Mouse (Mus musculus) liver, embryonic 15.5 days (tissue): Measurements from ENCODE around the gene Obscn. TPM values are rescaled to one million over a fixed set of nuclear protein-coding genes. Genes with fewer than 3 reads are reported as not detected.
"Not testable (repeated sequence)": the region's sequence is repeated elsewhere in the genome, so short reads cannot be mapped to it uniquely, and the experiment has no call there.

ENCODE experiments used
- ATAC-seq: fragments of 200-750 bp; cut with Nextera tagmentation; 2 replicates; pipeline ENCODE4 v1.8.0; 2017; ENCODE audit warnings: moderate number of reproducible peaks, mild to moderate bottlenecking, moderate library complexity; ENCODE audit not compliant: insufficient read depth
- H3K27ac ChIP-seq: fragments of 300-500 bp; sonication (generic); replicated peaks from 2 replicates; pipeline ENCODE4 v1.5.1; 2015; ENCODE audit warnings: mild to moderate bottlenecking, inconsistent platforms
- H3K27me3 ChIP-seq: fragments of 300-500 bp; sonication (generic); 2 replicates; pipeline ENCODE4 v1.6.1; 2015; ENCODE audit warnings: mild to moderate bottlenecking, inconsistent platforms
- H3K36me3 ChIP-seq: fragments of 300-500 bp; sonication (generic); replicated peaks from 2 replicates; pipeline ENCODE4 v1.6.1; 2015; ENCODE audit warnings: moderate library complexity, mild to moderate bottlenecking, inconsistent platforms
- H3K4me1 ChIP-seq: fragments of 300-500 bp; sonication (generic); replicated peaks from 2 replicates; pipeline ENCODE4 v1.6.1; 2015; ENCODE audit warnings: inconsistent platforms
- H3K4me2 ChIP-seq: fragments of 300-500 bp; sonication (generic); 2 replicates; pipeline ENCODE4 v1.6.1; 2015; ENCODE audit warnings: moderate library complexity, mild to moderate bottlenecking, inconsistent platforms
- H3K4me3 ChIP-seq: fragments of 300-500 bp; sonication (generic); replicated peaks from 2 replicates; pipeline ENCODE4 v1.5.1; 2015; ENCODE audit warnings: mild to moderate bottlenecking, inconsistent platforms
- H3K9ac ChIP-seq: fragments of 300-500 bp; sonication (generic); 2 replicates; pipeline ENCODE4 v1.6.1; 2015; ENCODE audit warnings: moderate library complexity, mild to moderate bottlenecking, inconsistent platforms
- H3K9me3 ChIP-seq: fragments of 300-500 bp; sonication (generic); replicated peaks from 2 replicates; pipeline ENCODE4 v1.6.1; 2016; ENCODE audit warnings: inconsistent platforms
- WGBS: fragments of 180-500 bp; shearing (Covaris S2); methylation state at CpG from one replicate; pipeline ENCODE4 v1.1.7; 2015; ENCODE audit warnings: mixed read lengths; ENCODE audit not compliant: insufficient replicate concordance; 5-methylcytosine and 5-hydroxymethylcytosine counted together
- polyA plus RNA-seq: library from polyadenylated mRNA; unstranded; fragments of >200 nt; fragmentation: Nextera tagmentation; extraction: Ambion mirVana; gene quantifications from 2 replicates; pipeline ENCODE4 v1.2.1, GENCODE M21; 2015

The Obscn gene
- polyA plus RNA-seq, 1 experiment from 2014 or later = 0.30 TPM

- H3K9ac ChIP-seq = peak overlapping the region; percentile 70
- peaks cover 33% of the 10 kb centered on the region for H3K27me3 ChIP-seq
- H3K9me3 ChIP-seq = no peaks in the 10 kb centered on the region
- H3K4me1 ChIP-seq = peaks cover 65% of the 10 kb centered on the region
- peak overlapping the region; percentile 75 for H3K4me3 ChIP-seq
- H3K27ac ChIP-seq = peak overlapping the region; percentile 100
- WGBS = 1% methylated on average over 40 of the region's 40 CpGs
- peaks cover 28% of the 10 kb centered on the region for H3K36me3 ChIP-seq
- H3K4me2 ChIP-seq = peak overlapping the region; percentile 95
- ATAC-seq = peak; percentile 90
Observed at GRCm38 (mm10) chr11:58959921-58960465, 176.2 kb downstream of the Obscn start.

GRCm38 (mm10) chr11:58959186-58959825, 176.9 kb downstream of the Obscn start:
- ATAC-seq = no peak
- H3K4me2 ChIP-seq = peak overlapping the region; percentile 95
- H3K27me3 ChIP-seq = peaks cover 33% of the 10 kb centered on the region
- H3K4me1 ChIP-seq = peaks cover 59% of the 10 kb centered on the region
- no peaks in the 10 kb centered on the region for H3K9me3 ChIP-seq
- WGBS = 16% methylated on average over 15 of the region's 15 CpGs
- peak overlapping the region; percentile 100 for H3K27ac ChIP-seq
- H3K9ac ChIP-seq = peak overlapping the region; percentile 70
- H3K36me3 ChIP-seq = peaks cover 28% of the 10 kb centered on the region
- peak overlapping the region; percentile 75 for H3K4me3 ChIP-seq

- no peaks in the 10 kb centered on the region for H3K9me3 ChIP-seq
- H3K27me3 ChIP-seq = peaks cover 25% of the 10 kb centered on the region
- peak overlapping the region; percentile 100 for H3K27ac ChIP-seq
- peak overlapping the region; percentile 75 for H3K4me3 ChIP-seq
- H3K36me3 ChIP-seq = peaks cover 28% of the 10 kb centered on the region
- H3K4me1 ChIP-seq = peaks cover 56% of the 10 kb centered on the region
- WGBS = 71% methylated on average over 6 of the region's 6 CpGs
- H3K4me2 ChIP-seq = peak overlapping the region; percentile 95
- no peak for ATAC-seq
- peak overlapping the region; percentile 70; the same call in 1 of the 2 replicates for H3K9ac ChIP-seq
Observed at GRCm38 (mm10) chr11:58958536-58958935, 177.7 kb downstream of the Obscn start.

- peaks cover 28% of the 10 kb centered on the region for H3K36me3 ChIP-seq
- ATAC-seq = no peak
- H3K27ac ChIP-seq = peak overlapping the region; percentile 100
- H3K9ac ChIP-seq = peak overlapping the region; percentile 93
- H3K9me3 ChIP-seq = no peaks in the 10 kb centered on the region
- peak overlapping the region; percentile 95 for H3K4me2 ChIP-seq
- peak overlapping the region; percentile 75 for H3K4me3 ChIP-seq
- peaks cover 60% of the 10 kb centered on the region for H3K4me1 ChIP-seq
- 84% methylated on average over 5 of the region's 5 CpGs for WGBS
- peaks cover 14% of the 10 kb centered on the region for H3K27me3 ChIP-seq
Observed at GRCm38 (mm10) chr11:58957226-58957914, 178.8 kb downstream of the Obscn start.

GRCm38 (mm10) chr11:58955868-58956257, 180.3 kb downstream of the Obscn start:
- peak overlapping the region; percentile 95 for H3K4me2 ChIP-seq
- peaks cover 15% of the 10 kb centered on the region for H3K27me3 ChIP-seq
- no peaks in the 10 kb centered on the region for H3K9me3 ChIP-seq
- peak overlapping the region; percentile 100 for H3K27ac ChIP-seq
- no peak for ATAC-seq
- WGBS = 29% methylated on average over 8 of the region's 8 CpGs
- H3K9ac ChIP-seq = peak overlapping the region; percentile 93
- H3K4me3 ChIP-seq = peak overlapping the region; percentile 75
- peaks cover 28% of the 10 kb centered on the region for H3K36me3 ChIP-seq
- H3K4me1 ChIP-seq = peaks cover 55% of the 10 kb centered on the region

- ATAC-seq = peak; percentile 14; the same call in 1 of the 2 replicates
- peaks cover 20% of the 10 kb centered on the region for H3K27me3 ChIP-seq
- peak overlapping the region; percentile 95 for H3K4me2 ChIP-seq
- H3K9me3 ChIP-seq = no peaks in the 10 kb centered on the region
- H3K4me3 ChIP-seq = peak overlapping the region; percentile 75
- H3K9ac ChIP-seq = peak overlapping the region; percentile 93
- H3K27ac ChIP-seq = peak overlapping the region; percentile 100
- H3K4me1 ChIP-seq = peaks cover 55% of the 10 kb centered on the region
- under 1% methylated on average over 20 of the region's 20 CpGs for WGBS
- peaks cover 28% of the 10 kb centered on the region for H3K36me3 ChIP-seq
Observed at GRCm38 (mm10) chr11:58955143-58955867, 180.9 kb downstream of the Obscn start.

GRCm38 (mm10) chr11:58954420-58955142, 181.6 kb downstream of the Obscn start, which contains the start of the genes Hist3h2a and Trim17:
TSS of gene Hist3h2a (plus strand) at chr11:58954685.
TSS of gene Trim17 (plus strand) at chr11:58954685.
- ATAC-seq = peak; percentile 85
- peaks cover 28% of the 10 kb centered on the region for H3K36me3 ChIP-seq
- WGBS = under 1% methylated on average over 49 of the region's 49 CpGs

GRCm38 (mm10) chr11:58954170-58954419, 182.1 kb downstream of the Obscn start:
- peak overlapping the region; percentile 95 for H3K4me2 ChIP-seq
- not testable (repeated sequence) for H3K9me3 ChIP-seq
- H3K36me3 ChIP-seq = peaks cover 28% of the 10 kb centered on the region
- peak; percentile 38 for ATAC-seq
- peaks cover 55% of the 10 kb centered on the region for H3K4me1 ChIP-seq
- H3K27ac ChIP-seq = peak overlapping the region; percentile 100
- H3K9ac ChIP-seq = peak overlapping the region; percentile 80
- peak overlapping the region; percentile 75 for H3K4me3 ChIP-seq
- under 1% methylated on average over 17 of the region's 17 CpGs for WGBS
- peaks cover 32% of the 10 kb centered on the region for H3K27me3 ChIP-seq

More at GRCm38 (mm10) chr11:58954420-58955142, 181.6 kb downstream of the Obscn start, which contains the start of the genes Hist3h2a and Trim17:
- peaks cover 27% of the 10 kb centered on the region for H3K27me3 ChIP-seq
- H3K9ac ChIP-seq = peak within 1 kb of the TSS; percentile 93
- H3K4me3 ChIP-seq = peak within 1 kb of the TSS; percentile 75
- peak within 1 kb of the TSS; percentile 95 for H3K4me2 ChIP-seq
- peak within 1 kb of the TSS; percentile 100 for H3K27ac ChIP-seq
- H3K4me1 ChIP-seq = peaks cover 55% of the 10 kb centered on the region
- no peaks in the 10 kb centered on the region for H3K9me3 ChIP-seq

- Histone ChIP-seq H3K27me3 (peaks cover 38% of the 10 kb centered on the region), H3K4me1 (peaks cover 56% of the 10 kb centered on the region), H3K4me3 (peak overlapping the region; percentile 75), H3K27ac (peak overlapping the region; percentile 100), H3K36me3 (peaks cover 27% of the 10 kb centered on the region), H3K9ac (peak overlapping the region; percentile 80), H3K4me2 (peak overlapping the region; percentile 95), H3K9me3 (no peaks in the 10 kb centered on the region)
- ATAC-seq = peak; percentile 32
- WGBS = under 1% methylated on average over 33 of the region's 33 CpGs
Observed at GRCm38 (mm10) chr11:58953351-58954169, 182.6 kb downstream of the Obscn start.

- Histone ChIP-seq H3K4me1 (peaks cover 43% of the 10 kb centered on the region), H3K27ac (no peak overlapping the region), H3K27me3 (peaks cover 60% of the 10 kb centered on the region), H3K9ac (no peak overlapping the region), H3K4me2 (no peak overlapping the region), H3K4me3 (no peak overlapping the region), H3K9me3 (no peaks in the 10 kb centered on the region), H3K36me3 (peaks cover 3% of the 10 kb centered on the region; the same call in 1 of the 2 replicates)
- no peak for ATAC-seq
- 81% methylated on average over 5 of the region's 5 CpGs for WGBS
Observed at GRCm38 (mm10) chr11:58951210-58951609, 185.0 kb downstream of the Obscn start.
